Mouse (Mus musculus): ENCODE data around the gene Ift20.

GRCm38 (mm10) chr11:78501529-78501928, 34.6 kb upstream of the Ift20 start:
- TF ChIP-seq CTCF (IDR thresholded peaks at IDR 0.05; ENCODE audit: low read depth, low read length) = no peak
- TF ChIP-seq POLR2A (IDR thresholded peaks at IDR 0.05; ENCODE audit: insufficient read depth, low read length) = no peak

All from ES-Bruce4 (cell line).